Mouse (Mus musculus): ENCODE measurements around the gene Ifna7.

Gene Ifna7

DNA sequence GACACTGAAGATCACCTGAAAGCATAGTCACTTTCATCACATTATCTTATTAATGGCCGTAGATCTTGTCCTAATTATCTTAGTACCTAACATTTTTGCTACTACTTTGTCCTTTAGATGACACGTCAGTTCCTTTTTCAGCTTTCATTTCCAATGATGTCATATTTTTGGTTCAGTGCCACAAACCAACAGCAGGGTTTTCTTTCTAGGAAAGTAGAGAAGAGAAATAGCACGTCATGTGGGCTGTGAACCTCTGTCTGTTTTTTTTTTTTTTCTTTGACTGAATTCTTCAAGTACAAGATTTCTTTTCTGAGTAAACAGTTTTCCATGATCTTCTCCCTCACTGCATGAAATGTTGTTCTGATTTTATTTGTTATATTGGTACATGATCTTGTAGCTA is 24.0 kb downstream of the Ifna7 start:
- DNase-seq (ENCODE audit: low spot score): no peak

DNA sequence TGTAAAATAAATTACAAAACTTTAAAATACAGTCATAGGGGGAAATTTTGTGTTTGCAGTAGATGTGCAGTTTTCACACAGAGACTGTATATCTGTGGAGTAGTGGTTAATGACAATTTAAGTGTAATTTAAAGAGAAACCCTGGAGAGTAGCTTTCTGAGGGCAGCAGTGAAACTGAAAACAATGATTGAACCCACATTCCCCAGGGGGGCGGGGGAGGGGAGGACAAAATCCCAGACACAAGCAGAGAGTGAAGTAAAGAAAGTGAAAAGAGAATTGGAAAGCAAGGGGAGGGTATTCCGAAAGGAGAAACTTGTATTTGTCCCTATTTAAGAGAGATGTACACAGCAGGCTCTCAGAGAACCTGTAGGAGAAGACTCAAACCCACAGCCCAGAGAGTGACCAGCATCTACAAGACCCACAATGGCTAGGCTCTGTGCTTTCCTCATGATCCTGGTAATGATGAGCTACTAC is 25.4 kb downstream of the Ifna7 start, which contains the start of gene Ifna4:
TSS of gene Ifna4 (plus strand) at position 424 of the 474 bp plus-strand sequence.
- DNase-seq (ENCODE audit: low spot score): no peak

DNA sequence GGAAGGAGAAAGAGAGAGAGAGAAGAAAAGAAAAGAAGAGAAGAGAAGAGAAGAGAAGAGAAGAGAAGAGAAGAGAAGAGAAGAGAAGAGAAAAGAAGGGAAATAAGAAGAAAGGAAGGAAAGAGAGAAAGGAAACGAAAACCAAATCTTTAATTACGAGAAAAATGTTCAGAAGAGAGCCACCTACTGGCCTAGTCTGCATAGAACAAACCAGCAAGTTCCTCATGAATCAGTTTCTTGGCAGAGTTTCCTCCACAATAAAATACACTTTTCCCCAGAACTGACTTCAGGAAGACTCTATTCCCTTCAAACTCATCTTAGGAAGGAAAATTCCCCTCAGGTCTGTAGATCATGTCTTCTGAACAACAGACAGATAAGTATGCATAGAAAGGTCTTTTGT is 29.3 kb downstream of the Ifna7 start:
- no peak for DNase-seq (ENCODE audit: low spot score)

DNA sequence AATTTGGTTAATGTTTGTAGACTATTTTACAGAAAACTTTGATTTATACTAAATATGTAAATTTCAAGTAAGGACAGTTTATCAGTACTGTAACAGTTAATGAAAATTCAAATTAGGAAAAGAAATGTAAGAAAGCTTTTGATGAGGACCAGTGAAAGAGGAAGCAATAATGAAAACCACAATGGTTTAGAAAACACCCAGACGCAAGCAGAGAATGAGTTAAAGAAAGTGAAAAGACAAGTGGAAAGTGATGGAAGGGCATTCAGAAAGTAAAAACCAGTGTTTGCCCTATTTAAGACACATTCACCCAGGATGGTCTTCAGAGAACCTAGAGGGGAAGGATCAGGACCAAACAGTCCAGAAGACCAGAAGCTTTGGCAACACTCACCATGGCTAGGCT is 33.7 kb downstream of the Ifna7 start, which contains the start of gene Ifna1:
TSS of gene Ifna1 (plus strand) at position 390 of the 400 bp plus-strand sequence.
- no peak for DNase-seq (ENCODE audit: low spot score)

DNA sequence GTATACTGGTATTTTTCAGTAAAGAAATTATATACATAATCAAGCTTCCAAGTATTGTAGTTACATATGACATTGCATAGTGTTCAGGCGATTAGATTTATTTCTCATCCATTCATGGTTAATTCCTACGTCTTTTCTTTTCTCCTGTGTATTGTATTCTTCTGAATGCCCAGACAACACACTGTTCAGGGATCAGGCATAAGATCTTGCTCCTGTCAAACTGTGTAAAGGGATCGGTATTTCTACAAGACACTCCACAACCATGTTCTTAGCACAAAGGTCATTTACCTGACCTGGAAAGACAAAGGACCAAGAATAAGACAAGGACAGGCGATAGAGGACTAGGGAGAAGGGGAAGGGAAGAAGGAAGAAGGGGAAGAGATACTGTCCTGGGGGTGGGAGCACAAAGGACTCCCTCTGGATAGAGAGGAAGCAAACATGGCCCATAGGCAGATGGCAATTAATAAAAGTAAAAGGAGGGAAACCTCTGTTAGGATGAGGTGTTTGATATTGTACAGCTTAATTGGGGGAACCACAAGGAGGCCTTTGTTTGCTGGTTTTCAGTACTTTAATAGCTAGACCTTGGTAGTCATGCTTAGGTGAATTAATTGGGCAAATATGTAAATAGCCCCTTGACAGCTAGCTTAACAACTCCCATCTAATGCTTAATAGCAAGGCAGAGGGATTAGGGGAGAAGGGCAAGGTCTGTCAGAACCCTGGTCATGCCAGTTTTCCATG is 35.2 kb downstream of the Ifna7 start:
- no peak for DNase-seq (ENCODE audit: low spot score)

DNA sequence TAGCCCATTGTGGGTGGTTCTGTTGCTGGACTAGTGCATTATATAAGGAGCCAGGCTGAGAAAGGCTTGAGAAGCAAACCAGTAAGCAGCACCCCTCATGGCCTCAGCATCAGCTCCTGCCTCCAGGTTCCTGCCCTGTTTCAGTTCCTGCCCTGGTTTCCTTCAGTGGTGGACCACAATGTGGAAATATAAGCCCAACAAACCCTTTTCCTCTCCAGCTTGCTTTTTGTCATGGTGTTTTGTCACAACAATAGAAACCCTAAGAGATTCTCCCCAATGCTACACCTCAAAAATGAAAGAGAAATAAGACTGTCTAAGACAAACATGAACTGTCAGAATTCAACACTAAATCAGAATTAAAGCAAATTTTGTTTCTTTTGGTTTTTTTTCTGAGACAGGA is 43.2 kb downstream of the Ifna7 start:
- no peak for DNase-seq (ENCODE audit: low spot score)

DNA sequence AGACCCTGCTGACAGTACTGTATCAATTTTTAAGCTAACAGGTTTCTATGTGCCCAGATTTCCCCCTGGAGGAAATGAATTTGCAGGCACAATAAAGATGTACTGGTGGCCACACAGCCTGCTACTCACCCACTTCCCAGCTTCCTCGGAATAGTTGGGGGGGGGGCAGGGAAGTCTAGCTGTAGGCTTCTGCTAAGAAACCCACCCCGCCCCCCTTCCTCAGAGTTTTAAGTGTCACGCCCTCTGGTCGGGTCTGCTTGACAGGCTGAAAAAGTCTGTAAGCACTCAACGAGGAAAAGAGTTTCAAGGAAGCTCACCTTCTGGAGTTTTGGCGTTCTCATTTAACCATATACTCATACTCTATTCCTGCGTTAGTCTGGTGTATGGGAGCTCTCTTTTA is 47.3 kb downstream of the Ifna7 start:
- DNase-seq (ENCODE audit: low spot score): no peak

DNA sequence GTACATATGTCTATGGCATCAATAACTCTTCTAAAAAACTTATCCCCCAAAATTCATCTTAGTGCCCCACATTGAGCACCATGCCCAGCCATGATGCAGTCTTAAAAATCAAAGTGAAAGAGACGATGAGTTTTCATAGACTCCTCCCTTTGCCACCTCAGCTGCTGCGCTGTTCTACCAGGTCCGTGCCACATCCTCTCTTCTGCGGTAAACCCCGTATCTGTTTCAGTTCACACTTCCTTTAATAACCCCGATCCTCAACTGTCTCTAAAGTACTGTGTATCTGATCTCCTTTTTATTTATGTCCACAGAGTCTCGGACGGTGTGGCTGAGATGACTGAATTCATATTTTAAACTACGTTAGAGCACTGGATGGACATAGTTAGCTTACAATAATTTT is 48.6 kb downstream of the Ifna7 start:
- no peak for DNase-seq (ENCODE audit: low spot score)

DNA sequence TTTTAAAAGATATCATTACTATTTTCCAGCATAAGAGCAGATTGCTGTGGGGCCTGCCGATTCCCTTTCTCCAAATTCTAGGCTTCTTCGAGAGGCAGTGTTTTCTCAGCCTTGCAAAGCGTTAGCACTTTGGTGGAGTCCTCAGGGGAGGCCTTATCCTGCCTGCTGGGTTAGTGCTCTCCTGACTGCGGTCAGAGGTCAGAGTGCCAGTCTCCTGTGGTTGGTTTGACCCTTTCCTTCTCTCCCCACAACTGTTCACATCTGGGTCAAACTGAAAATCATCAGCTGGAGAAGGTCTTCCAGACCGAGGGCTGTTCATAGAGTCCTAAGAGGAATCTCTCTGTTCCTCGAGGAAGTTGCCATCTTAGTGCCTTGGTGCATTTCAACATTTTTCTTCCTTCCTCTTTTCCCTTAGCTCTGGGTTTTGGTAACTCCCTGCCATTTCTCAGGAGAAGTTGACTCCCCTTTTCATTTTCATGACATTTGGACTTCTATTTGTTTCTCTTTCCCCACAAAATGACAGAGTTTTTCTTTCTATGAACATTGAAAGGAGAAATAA is 49.1 kb downstream of the Ifna7 start:
- DNase-seq (ENCODE audit: low spot score): no peak
